Mouse (Mus musculus) liver, embryonic 16.5 days (tissue): ENCODE measurements around the gene Aak1. TPM values are rescaled to one million over a fixed set of nuclear protein-coding genes. Genes with fewer than 3 reads are reported as not detected.

Source experiments
- ATAC-seq: fragments of 200-750 bp; cut with Nextera tagmentation; 2 replicates; pipeline ENCODE4 v1.8.0; 2017; ENCODE audit warnings: low read depth, mild to moderate bottlenecking, moderate number of reproducible peaks, moderate library complexity
- H3K27ac ChIP-seq: fragments of 300-500 bp; sonication (generic); 2 replicates; pipeline ENCODE4 v1.5.1; 2014; ENCODE audit warnings: mild to moderate bottlenecking, low read length
- H3K27me3 ChIP-seq: fragments of 300-500 bp; sonication (generic); 2 replicates; pipeline ENCODE4 v1.6.1; 2014; ENCODE audit warnings: low read depth, low read length, mixed read lengths; ENCODE audit not compliant: control insufficient read depth, insufficient read depth
- H3K36me3 ChIP-seq: fragments of 300-500 bp; sonication (generic); 2 replicates; pipeline ENCODE4 v1.6.1; 2014; ENCODE audit warnings: mild to moderate bottlenecking; ENCODE audit not compliant: control insufficient read depth, insufficient read depth
- H3K4me1 ChIP-seq: fragments of 300-500 bp; sonication (generic); 2 replicates; pipeline ENCODE4 v1.6.1; 2014; ENCODE audit warnings: low read depth, low read length, mixed read lengths; ENCODE audit not compliant: control insufficient read depth
- H3K4me2 ChIP-seq: fragments of 300-500 bp; sonication (generic); 2 replicates; pipeline ENCODE4 v1.6.1; 2014; ENCODE audit warnings: low read depth, low read length, mixed read lengths
- H3K4me3 ChIP-seq: fragments of 300-500 bp; sonication (generic); 2 replicates; pipeline ENCODE4 v1.5.1; 2014; ENCODE audit warnings: low read depth, mild to moderate bottlenecking, low read length
- H3K9ac ChIP-seq: fragments of 300-500 bp; sonication (generic); 2 replicates; pipeline ENCODE4 v1.6.1; 2014; ENCODE audit warnings: low read depth, low read length
- H3K9me3 ChIP-seq: fragments of 300-500 bp; sonication (generic); replicated peaks from 2 replicates; pipeline ENCODE4 v1.6.1; 2016; ENCODE audit warnings: low read length; ENCODE audit not compliant: control insufficient read depth
- WGBS: fragments of 180-500 bp; shearing (Covaris S2); extraction: QIAGEN DNeasy Blood & Tissue Kit; methylation state at CpG from one replicate; pipeline ENCODE4 v1.1.7; 2014; ENCODE audit not compliant: insufficient replicate concordance; 5-methylcytosine and 5-hydroxymethylcytosine counted together
- polyA plus RNA-seq: library from polyadenylated mRNA; unstranded; fragments of >200 nt; fragmentation: Nextera tagmentation; extraction: Ambion mirVana; gene quantifications from 2 replicates; pipeline ENCODE4 v1.2.1, GENCODE M21; 2015

The Aak1 gene
- polyA plus RNA-seq, 1 experiment from 2014 or later: 3.4 TPM

DNA sequence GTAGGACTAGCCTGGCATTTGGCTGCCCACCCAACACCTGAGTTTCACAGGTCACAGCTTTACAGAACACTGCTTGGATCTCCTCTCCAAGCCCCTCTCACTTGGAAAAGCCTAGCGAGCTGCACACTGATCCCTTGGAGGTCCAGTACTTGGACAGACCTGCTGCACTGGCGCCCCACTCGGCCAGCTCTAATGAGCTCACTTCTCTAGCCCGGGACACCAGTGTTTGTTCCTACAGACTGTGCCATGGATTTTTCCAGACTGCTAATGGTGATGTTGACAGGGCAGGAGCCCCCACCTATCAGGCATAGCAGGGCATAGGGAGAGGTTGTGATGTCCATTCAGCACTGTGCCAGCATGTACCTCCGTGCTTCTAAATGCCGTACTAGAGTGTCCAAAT is 48.2 kb downstream of the Aak1 start:
- WGBS: 88% methylated on average over 6 of the region's 6 CpGs
- no peaks in the 10 kb centered on the region for H3K4me1 ChIP-seq
- H3K36me3 ChIP-seq: no peaks in the 10 kb centered on the region
- H3K4me3 ChIP-seq: no peak overlapping the region
- ATAC-seq: no peak
- no peak overlapping the region for H3K4me2 ChIP-seq
- H3K9me3 ChIP-seq: no peaks in the 10 kb centered on the region
- no peaks in the 10 kb centered on the region for H3K27me3 ChIP-seq
- H3K9ac ChIP-seq: no peak overlapping the region
- no peak overlapping the region for H3K27ac ChIP-seq

DNA sequence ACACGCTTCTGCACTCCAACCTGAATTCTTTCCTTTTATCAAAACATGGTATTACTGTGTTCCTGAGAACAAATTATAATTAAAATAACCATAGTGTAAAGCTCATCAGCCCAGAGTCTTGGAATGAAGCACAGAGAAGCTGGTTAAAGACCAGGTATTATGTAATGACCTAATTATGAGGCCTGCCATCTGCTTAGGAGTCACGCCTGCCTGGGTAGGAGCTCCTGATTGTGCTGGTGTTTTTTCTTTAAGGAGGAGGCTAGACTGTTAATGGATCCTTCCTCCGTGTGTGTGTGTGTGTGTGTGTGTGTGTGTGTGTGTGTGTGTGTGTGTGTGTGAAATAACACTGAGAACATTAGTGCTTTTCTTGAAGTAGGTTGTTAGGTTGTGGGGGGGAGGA is 49.7 kb downstream of the Aak1 start:
- Histone ChIP-seq H3K36me3 (no peaks in the 10 kb centered on the region), H3K27ac (no peak overlapping the region), H3K4me1 (no peaks in the 10 kb centered on the region), H3K4me3 (no peak overlapping the region), H3K9me3 (no peaks in the 10 kb centered on the region), H3K27me3 (no peaks in the 10 kb centered on the region), H3K9ac (no peak overlapping the region), H3K4me2 (no peak overlapping the region)
- ATAC-seq: no peak
- 61% methylated on average over 3 of the region's 3 CpGs for WGBS

- H3K9ac ChIP-seq: no peak overlapping the region
- H3K4me3 ChIP-seq: no peak overlapping the region
- no peaks in the 10 kb centered on the region for H3K4me1 ChIP-seq
- H3K9me3 ChIP-seq: no peaks in the 10 kb centered on the region
- WGBS: 73% methylated on average over 3 of the region's 3 CpGs
- no peak overlapping the region for H3K27ac ChIP-seq
- no peak for ATAC-seq
- no peaks in the 10 kb centered on the region for H3K36me3 ChIP-seq
- no peak overlapping the region for H3K4me2 ChIP-seq
- H3K27me3 ChIP-seq: no peaks in the 10 kb centered on the region
These were observed 50.6 kb downstream of the Aak1 start for GRCm38 (mm10) chr6:86899965-86900364.

DNA sequence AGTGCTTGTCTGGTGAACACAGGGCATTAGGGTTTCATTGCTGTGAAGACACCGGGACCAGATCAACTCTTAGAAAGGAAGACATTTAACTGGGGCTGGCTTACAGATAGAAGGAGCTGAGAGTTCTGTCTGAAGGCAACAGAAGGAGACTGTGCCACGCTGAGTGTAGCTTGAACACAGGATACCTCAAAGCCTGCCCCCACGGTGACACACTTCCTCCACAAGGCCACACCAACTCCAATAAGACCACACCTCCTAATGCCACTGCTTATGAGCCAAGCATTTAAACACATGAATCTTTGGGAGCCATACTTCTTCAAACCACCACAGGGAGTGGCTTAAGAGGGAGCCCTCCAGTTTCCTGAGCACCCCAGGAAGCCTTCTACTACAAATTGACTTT is 51.2 kb downstream of the Aak1 start:
- Histone ChIP-seq H3K9me3 (no peaks in the 10 kb centered on the region), H3K27me3 (no peaks in the 10 kb centered on the region), H3K4me1 (no peaks in the 10 kb centered on the region), H3K9ac (no peak overlapping the region), H3K4me3 (no peak overlapping the region), H3K36me3 (no peaks in the 10 kb centered on the region), H3K27ac (no peak overlapping the region), H3K4me2 (no peak overlapping the region)
- 48% methylated on average over 3 of the region's 3 CpGs for WGBS
- no peak for ATAC-seq

DNA sequence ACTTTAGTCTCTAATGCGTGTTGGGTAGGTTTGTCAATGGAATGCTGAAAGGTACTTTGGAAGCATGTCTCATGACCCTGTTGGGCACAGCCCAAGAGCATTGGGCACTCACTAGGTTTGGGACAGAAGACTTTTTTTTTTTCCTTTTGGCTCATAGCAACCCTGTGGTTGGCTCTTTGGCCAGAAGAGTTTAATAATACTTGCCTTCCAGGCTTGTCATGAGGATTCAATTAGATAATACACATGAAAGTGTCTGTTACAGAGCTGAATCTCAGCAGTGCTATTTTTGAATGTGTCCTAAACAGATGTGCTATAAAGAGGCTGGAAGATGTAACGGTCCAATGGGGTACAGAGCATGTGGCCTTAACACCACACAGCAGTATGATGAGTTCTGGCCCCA is 56.2 kb downstream of the Aak1 start:
- ATAC-seq: no peak
- H3K4me2 ChIP-seq: no peak overlapping the region
- 82% methylated on average over 2 of the region's 2 CpGs for WGBS

GRCm38 (mm10) chr6:86907191-86907590 is 57.9 kb downstream of the Aak1 start:
- H3K36me3 ChIP-seq: no peaks in the 10 kb centered on the region
- WGBS: 33% methylated on average over 2 of the region's 2 CpGs
- H3K4me3 ChIP-seq: no peak overlapping the region
- H3K27me3 ChIP-seq: no peaks in the 10 kb centered on the region
- H3K9ac ChIP-seq: no peak overlapping the region
- ATAC-seq: peak; percentile 43; the same call in 1 of the 2 replicates
- H3K4me1 ChIP-seq: no peaks in the 10 kb centered on the region
- no peak overlapping the region for H3K27ac ChIP-seq
- H3K9me3 ChIP-seq: no peaks in the 10 kb centered on the region
- H3K4me2 ChIP-seq: no peak overlapping the region

More for the DNA sequence above, 56.2 kb downstream of the Aak1 start:
- Histone ChIP-seq H3K36me3 (no peaks in the 10 kb centered on the region), H3K27me3 (no peaks in the 10 kb centered on the region), H3K4me1 (no peaks in the 10 kb centered on the region), H3K9me3 (no peaks in the 10 kb centered on the region), H3K9ac (no peak overlapping the region), H3K27ac (no peak overlapping the region), H3K4me3 (no peak overlapping the region)

DNA sequence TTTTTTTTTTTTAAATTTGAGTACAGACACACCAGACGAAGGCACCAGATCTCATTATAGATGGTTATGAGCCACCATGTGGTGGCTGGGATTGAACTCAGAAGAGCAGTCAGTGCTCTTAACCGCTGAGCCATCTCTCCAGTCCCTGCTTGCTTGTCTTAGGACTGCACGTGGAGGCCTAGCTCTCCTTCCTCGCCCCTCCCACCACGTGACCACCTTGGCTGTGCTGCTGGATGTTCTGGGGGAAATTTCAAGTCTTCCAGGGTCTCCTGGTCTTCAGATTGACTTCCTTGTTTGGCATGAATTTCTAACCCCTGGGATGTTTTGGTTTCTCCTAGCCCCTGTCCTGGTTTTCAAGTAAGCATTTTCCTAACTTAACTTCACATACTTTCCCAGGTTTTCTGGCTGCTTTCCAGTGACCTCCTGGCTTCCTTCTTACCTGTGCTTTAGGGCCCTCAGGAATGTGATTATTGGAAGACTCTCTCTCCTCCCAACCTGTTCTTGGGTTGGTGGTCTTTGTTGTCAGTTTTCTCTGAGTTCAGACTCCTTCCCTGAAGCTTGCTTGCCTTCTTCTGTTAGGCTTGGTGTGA is 59.3 kb downstream of the Aak1 start:
- H3K9me3 ChIP-seq: no peaks in the 10 kb centered on the region

GRCm38 (mm10) chr6:86909881-86910280 is 60.6 kb downstream of the Aak1 start:
- Histone ChIP-seq H3K27me3 (no peaks in the 10 kb centered on the region), H3K4me3 (no peak overlapping the region), H3K27ac (no peak overlapping the region), H3K9me3 (no peaks in the 10 kb centered on the region), H3K9ac (no peak overlapping the region), H3K4me1 (no peaks in the 10 kb centered on the region), H3K4me2 (no peak overlapping the region), H3K36me3 (no peaks in the 10 kb centered on the region)
- WGBS: 61% methylated on average over 7 of the region's 7 CpGs
- no peak for ATAC-seq

More for the DNA sequence above, 59.3 kb downstream of the Aak1 start:
- Histone ChIP-seq H3K4me1 (no peaks in the 10 kb centered on the region), H3K27me3 (no peaks in the 10 kb centered on the region), H3K9ac (no peak overlapping the region), H3K27ac (no peak overlapping the region), H3K4me2 (no peak overlapping the region), H3K36me3 (no peaks in the 10 kb centered on the region), H3K4me3 (no peak overlapping the region)
- WGBS: 42% methylated on average over 5 of the region's 5 CpGs
- ATAC-seq: no peak

- no peaks in the 10 kb centered on the region for H3K27me3 ChIP-seq
- H3K36me3 ChIP-seq: no peaks in the 10 kb centered on the region
- no peak overlapping the region for H3K27ac ChIP-seq
- H3K9ac ChIP-seq: no peak overlapping the region
- no peaks in the 10 kb centered on the region for H3K4me1 ChIP-seq
- WGBS: 68% methylated on average over 5 of the region's 5 CpGs
- H3K4me3 ChIP-seq: no peak overlapping the region
- no peak overlapping the region for H3K4me2 ChIP-seq
- ATAC-seq: no peak
- H3K9me3 ChIP-seq: no peaks in the 10 kb centered on the region
These were observed 67.0 kb downstream of the Aak1 start for GRCm38 (mm10) chr6:86916157-86916820.
